Mouse (Mus musculus): ENCODE measurements at regions not wholly inside any gene's neighbourhood (a gene's known extent, or its start where the extent isn't known, plus 50 kb on each side); places are given as distances from the start of the nearest gene placed in this dataset.

GRCm38 (mm10) chr6:52102179-52102578, 55.9 kb downstream of the Hoxa1 start:
- TF ChIP-seq CTCF (IDR thresholded peaks at IDR 0.05; ENCODE audit: control insufficient read depth, insufficient read depth, insufficient read length) (no peak), MAX (IDR thresholded peaks at IDR 0.05) (no peak), FOSL1 (IDR thresholded peaks at IDR 0.05; ENCODE audit: insufficient read depth, low read length, poor library complexity, severe bottlenecking) (no peak), MYOG (IDR thresholded peaks at IDR 0.05; ENCODE audit: control insufficient read depth, extremely low read depth, insufficient read length) (no peak), USF1 (IDR thresholded peaks at IDR 0.05; ENCODE audit: low read depth) (no peak)
